8 mouse cellular contexts compared by ENCODE assay signal in genomic region chr16:13447284-13448050, GRCm38 (mm10).
DNase-seq lines count a peak whose midpoint lies in the region; ATAC-seq and TF ChIP-seq lines count a peak whose summit lies in the region.

No protein-coding gene starts in this region.

- H3K4me2 ChIP-seq in hindbrain, postnatal 0 days (ENCODE audit: low read depth, low read length): peak overlapping the region; percentile 99

- DNase-seq in spleen, adult 2 months (ENCODE audit: low read depth in 1 of 2, low spot score in 2 of 2): no peak
- DNase-seq in spleen, postnatal 4 days (ENCODE audit: low spot score in 2 of 2): no peak
- peak; percentile 73 for DNase-seq in gastrocnemius, postnatal 14 days
- DNase-seq in hindbrain, postnatal 0 days (ENCODE audit: low spot score): peak; percentile 50
- DNase-seq in liver: peak; percentile 52
- peak; percentile 78 for DNase-seq in neural tube, embryonic 10.5 days (ENCODE audit: extremely low spot score, low spot score)
- DNase-seq in urinary bladder, postnatal 14 days (ENCODE audit: low spot score): peak; percentile 61

- WGBS in spleen, adult 2 months: 3% methylated on average over 34 of the region's 43 CpGs
- WGBS in hindbrain, postnatal 0 days: 1% methylated on average over 34 of the region's 43 CpGs

- TF ChIP-seq CTCF in spleen, adult 2 months (IDR thresholded peaks at IDR 0.05; ENCODE audit: extremely low read depth, insufficient read depth, insufficient read length, insufficient replicate concordance): no peak
- no peak for TF ChIP-seq CTCF in hindbrain, postnatal 0 days (IDR thresholded peaks at IDR 0.05; ENCODE audit: low read depth)

- H3K4me3 ChIP-seq in spleen, adult 2 months (ENCODE audit: extremely low read depth, insufficient read depth, insufficient read length): peak overlapping the region; percentile 54
- H3K4me3 ChIP-seq in hindbrain, postnatal 0 days (ENCODE audit: low read length): peak overlapping the region; percentile 82

- TF ChIP-seq POLR2A in spleen, adult 2 months (IDR thresholded peaks at IDR 0.05; ENCODE audit: low read depth, low read length): no peak

- intact Hi-C loops in gastrocnemius, postnatal 14 days (cut with DNase I; ENCODE audit: low total_unique reads): no loop called here

- peak; percentile 6; the same call in 1 of the 2 replicates for ATAC-seq in common myeloid progenitor, adult 5-6 weeks (replicated peaks; ENCODE audit: low read depth, poor library complexity, severe bottlenecking)
- ATAC-seq in hindbrain, postnatal 0 days: peak; percentile 74

- peaks cover 15% of the 10 kb centered on the region for H3K27me3 ChIP-seq in spleen, adult 2 months (ENCODE audit: control insufficient read depth, insufficient read depth, low read length)
- H3K27me3 ChIP-seq in hindbrain, postnatal 0 days (ENCODE audit: insufficient read depth, low read length): no peaks in the 10 kb centered on the region

- H3K27ac ChIP-seq in spleen, adult 2 months (ENCODE audit: insufficient read depth, low read length): no peak overlapping the region
- peak overlapping the region; percentile 69 for H3K27ac ChIP-seq in hindbrain, postnatal 0 days

- H3K9ac ChIP-seq in hindbrain, postnatal 0 days (replicated peaks; ENCODE audit: low read length): peak overlapping the region; percentile 70

- no peaks in the 10 kb centered on the region for H3K9me3 ChIP-seq in hindbrain, postnatal 0 days (ENCODE audit: low read length)

- no peaks in the 10 kb centered on the region for H3K36me3 ChIP-seq in spleen, adult 2 months (ENCODE audit: control insufficient read depth, insufficient read depth, low read length)
- no peaks in the 10 kb centered on the region for H3K36me3 ChIP-seq in hindbrain, postnatal 0 days (ENCODE audit: insufficient read depth, low read length)

- no peaks in the 10 kb centered on the region; the same call in none of the 2 replicates for H3K4me1 ChIP-seq in spleen, adult 2 months (ENCODE audit: control insufficient read depth, insufficient read depth, insufficient read length)
- H3K4me1 ChIP-seq in hindbrain, postnatal 0 days (ENCODE audit: insufficient read depth, low read length): peaks cover 3% of the 10 kb centered on the region; the same call in 1 of the 2 replicates

Comparison
In these comparisons a context has a peak if more than half of its experiments do, and no peak if none do; other contexts are left out.
1. DNase-seq: peak in gastrocnemius, postnatal 14 days (single experiment), hindbrain, postnatal 0 days (single experiment), liver (single experiment), neural tube, embryonic 10.5 days (single experiment) and urinary bladder, postnatal 14 days (single experiment); none in spleen, adult 2 months (0 of 2) and spleen, postnatal 4 days (0 of 2).